Mouse (Mus musculus) ES-Bruce4 (cell line): Measurements from ENCODE around the gene Trim6.

Experiments
- CTCF ChIP-seq: IDR thresholded peaks from one replicate; pipeline ENCODE4 v1.8.1; 2011; ENCODE audit warnings: low read depth, low read length
- EP300 ChIP-seq: IDR thresholded peaks from 2 replicates; pipeline ENCODE4 v1.6.1; 2011; ENCODE audit warnings: low read depth, low read length; ENCODE audit not compliant: insufficient read depth
- POLR2A ChIP-seq: IDR thresholded peaks from one replicate; pipeline ENCODE4 v1.8.1; 2011; ENCODE audit warnings: low read length; ENCODE audit not compliant: insufficient read depth

DNA sequence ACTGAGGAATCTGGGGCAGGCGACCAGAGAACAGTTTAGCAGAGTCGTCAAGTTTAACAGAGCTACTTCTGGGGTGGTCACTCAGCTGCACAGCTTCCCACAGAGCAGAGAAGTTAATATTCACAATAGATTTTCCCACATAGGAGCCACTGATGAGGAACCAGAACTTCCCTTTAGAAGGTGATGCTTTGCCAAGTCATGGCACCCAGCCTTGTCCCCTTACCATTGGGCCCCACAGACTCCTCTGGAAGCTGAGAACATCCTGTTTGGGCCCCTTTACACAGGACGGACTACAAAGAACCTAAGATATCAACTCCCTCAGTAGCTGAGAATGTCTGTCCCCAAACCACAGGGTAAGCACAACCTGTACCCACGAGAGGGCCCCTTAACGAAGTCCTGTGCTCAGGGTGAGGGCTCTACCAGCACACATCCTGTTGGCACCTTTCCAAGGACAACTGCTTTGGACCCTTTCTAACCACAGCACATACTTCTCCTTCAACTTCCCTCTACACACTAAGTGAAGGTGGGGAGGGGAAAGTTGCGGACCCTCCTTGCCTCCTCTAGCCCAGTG, 48.9 kb upstream of the Trim6 start:
- no peak for TF ChIP-seq POLR2A
- no peak for TF ChIP-seq CTCF
- TF ChIP-seq EP300, result no peak
